Mouse (Mus musculus) adrenal gland, postnatal 25 days (tissue): ENCODE data around the gene Trank1. TPM values are rescaled to one million over a fixed set of nuclear protein-coding genes. Genes with fewer than 3 reads are reported as not detected.

Source experiments
- DNase-seq: peaks from one replicate; pipeline ENCODE4 v3.0.0; 2021; ENCODE audit warnings: mixed read lengths
- total RNA-seq: library from RNA; stranded (reverse); gene quantifications from 2 replicates; pipeline ENCODE4 v1.2.3, GENCODE M21; 2021

Gene Trank1
- total RNA-seq, 1 experiment from 2014 or later: 74.9 TPM

- DNase-seq: no peak
Measured at GRCm38 (mm10) chr9:111425113-111425512, 113.6 kb downstream of the Trank1 start.

GRCm38 (mm10) chr9:111425952-111426351, 114.4 kb downstream of the Trank1 start:
- no peak for DNase-seq

- no peak for DNase-seq
Measured at GRCm38 (mm10) chr9:111427891-111428555, 116.5 kb downstream of the Trank1 start.

- no peak for DNase-seq
Measured at GRCm38 (mm10) chr9:111428698-111429362, 117.3 kb downstream of the Trank1 start.

GRCm38 (mm10) chr9:111429363-111429750, 117.8 kb downstream of the Trank1 start:
- DNase-seq: no peak

- DNase-seq: no peak
Measured at GRCm38 (mm10) chr9:111435429-111435828, 123.9 kb downstream of the Trank1 start.

GRCm38 (mm10) chr9:111438904-111439835, 127.6 kb downstream of the Trank1 start, which contains the start of gene Dclk3:
TSS of gene Dclk3 (plus strand) at chr9:111439081.
- DNase-seq: peak; percentile 73

- DNase-seq: no peak
Measured at GRCm38 (mm10) chr9:111439836-111440201, 128.3 kb downstream of the Trank1 start.

GRCm38 (mm10) chr9:111440446-111440845, 128.9 kb downstream of the Trank1 start:
- DNase-seq: no peak

GRCm38 (mm10) chr9:111441151-111441550, 129.6 kb downstream of the Trank1 start:
- no peak for DNase-seq

Other genes starting within 250 kb of the Trank1 start
- 61.9 and 65.4 TPM in 2 replicates for gene Lrrfip2, start 194.1 kb upstream of the Trank1 start, total RNA-seq
- gene Mlh1, start 39.9 kb upstream of the Trank1 start, total RNA-seq: 26.5 and 28.1 TPM in 2 replicates
- gene Epm2aip1, start 39.8 kb upstream of the Trank1 start, total RNA-seq: 48.5 and 61.5 TPM in 2 replicates
- 1.4 and 1.7 TPM in 2 replicates for gene Dclk3, start 127.3 kb downstream of the Trank1 start, total RNA-seq